Mouse (Mus musculus): ENCODE measurements at regions not wholly inside any gene's neighbourhood (a gene's known extent, or its start where the extent isn't known, plus 50 kb on each side); places are given as distances from the start of the nearest gene placed in this dataset.

GRCm38 (mm10) chr1:105900158-105900557 lies 90.0 kb upstream of the Zcchc2 start:
- no peak for DNase-seq (ENCODE audit: low spot score)
- Histone ChIP-seq H3K27ac (replicated peaks) (no peak overlapping the region), H3K4me1 (0 out of 2 replicates have a peak, but pooled peaks cover 3% of the 10 kb centered on the region), H3K4me3 (no peak overlapping the region), H3K27me3 (ENCODE audit: low read depth, poor library complexity, severe bottlenecking) (no peaks in the 10 kb centered on the region), H3K36me3 (no peaks in the 10 kb centered on the region), H3K9me3 (replicated peaks) (no peaks in the 10 kb centered on the region)
- 76% methylated on average over 5 of the region's 5 CpGs for WGBS

GRCm38 (mm10) chr1:105900920-105901319 lies 89.3 kb upstream of the Zcchc2 start:
- no peaks in the 10 kb centered on the region for H3K27me3 ChIP-seq (ENCODE audit: low read depth, poor library complexity, severe bottlenecking)
- WGBS, result 80% methylated on average over 7 of the region's 7 CpGs
- H3K4me1 ChIP-seq, result 0 out of 2 replicates have a peak, but pooled peaks cover 3% of the 10 kb centered on the region
- H3K9me3 ChIP-seq (replicated peaks), result no peaks in the 10 kb centered on the region
- no peaks in the 10 kb centered on the region for H3K36me3 ChIP-seq
- DNase-seq (ENCODE audit: low spot score), result no peak
- no peak overlapping the region for H3K4me3 ChIP-seq
- no peak overlapping the region for H3K27ac ChIP-seq (replicated peaks)

GRCm38 (mm10) chr1:105903286-105904115 lies 86.7 kb upstream of the Zcchc2 start:
- H3K9me3 ChIP-seq (replicated peaks), result no peaks in the 10 kb centered on the region
- DNase-seq (ENCODE audit: low spot score), result no peak
- WGBS, result 74% methylated on average over 8 of the region's 8 CpGs
- no peaks in the 10 kb centered on the region for H3K27me3 ChIP-seq (ENCODE audit: low read depth, poor library complexity, severe bottlenecking)
- H3K36me3 ChIP-seq, result no peaks in the 10 kb centered on the region
- H3K4me3 ChIP-seq, result no peak overlapping the region
- H3K4me1 ChIP-seq, result peaks cover 6% of the 10 kb centered on the region
- H3K27ac ChIP-seq (replicated peaks), result no peak overlapping the region

- peaks cover 8% of the 10 kb centered on the region for H3K4me1 ChIP-seq
- no peak overlapping the region for H3K27ac ChIP-seq (replicated peaks)
- H3K4me3 ChIP-seq, result no peak overlapping the region
- H3K36me3 ChIP-seq, result no peaks in the 10 kb centered on the region
- DNase-seq (ENCODE audit: low spot score), result no peak
- H3K9me3 ChIP-seq (replicated peaks), result no peaks in the 10 kb centered on the region
- no peaks in the 10 kb centered on the region for H3K27me3 ChIP-seq (ENCODE audit: low read depth, poor library complexity, severe bottlenecking)
- WGBS, result 93% methylated on average over 3 of the region's 3 CpGs
These were observed 85.5 kb upstream of the Zcchc2 start for GRCm38 (mm10) chr1:105904737-105905136.

- 85% methylated on average over 9 of the region's 9 CpGs for whole genome bisulfite sequencing
These were observed 84.3 kb upstream of the Zcchc2 start for GRCm38 (mm10) chr1:105905785-105906426.

GRCm38 (mm10) chr1:105906427-105906798 lies 83.8 kb upstream of the Zcchc2 start:
- no peak overlapping the region for H3K4me3 ChIP-seq
- H3K36me3 ChIP-seq, result no peaks in the 10 kb centered on the region
- H3K4me1 ChIP-seq, result peaks cover 11% of the 10 kb centered on the region
- no peak for DNase-seq (ENCODE audit: low spot score)
- no peaks in the 10 kb centered on the region for H3K27me3 ChIP-seq (ENCODE audit: low read depth, poor library complexity, severe bottlenecking)
- no peaks in the 10 kb centered on the region for H3K9me3 ChIP-seq (replicated peaks)
- H3K27ac ChIP-seq (replicated peaks), result no peak overlapping the region
- 85% methylated on average over 2 of the region's 2 CpGs for WGBS

More at GRCm38 (mm10) chr1:105905785-105906426, 84.3 kb upstream of the Zcchc2 start:
- Histone ChIP-seq H3K9me3 (replicated peaks) (no peaks in the 10 kb centered on the region), H3K36me3 (no peaks in the 10 kb centered on the region), H3K4me3 (no peak overlapping the region), H3K27me3 (ENCODE audit: low read depth, poor library complexity, severe bottlenecking) (no peaks in the 10 kb centered on the region), H3K27ac (replicated peaks) (no peak overlapping the region), H3K4me1 (peaks cover 6% of the 10 kb centered on the region)
- DNase-seq (ENCODE audit: low spot score), result no peak

GRCm38 (mm10) chr1:105908029-105908876 lies 82.0 kb upstream of the Zcchc2 start:
- no peak for DNase-seq (ENCODE audit: low spot score)
- H3K36me3 ChIP-seq, result no peaks in the 10 kb centered on the region
- 61% methylated on average over 15 of the region's 15 CpGs for WGBS
- peaks cover 17% of the 10 kb centered on the region for H3K4me1 ChIP-seq
- 0 out of 2 replicates have a peak overlapping the region, but pooled peaks have one; percentile 13 for H3K27ac ChIP-seq (replicated peaks)
- no peaks in the 10 kb centered on the region for H3K27me3 ChIP-seq (ENCODE audit: low read depth, poor library complexity, severe bottlenecking)
- no peak overlapping the region for H3K4me3 ChIP-seq
- H3K9me3 ChIP-seq (replicated peaks), result no peaks in the 10 kb centered on the region

- no peaks in the 10 kb centered on the region for H3K36me3 ChIP-seq
- H3K4me1 ChIP-seq, result peaks cover 17% of the 10 kb centered on the region
- WGBS, result 83% methylated on average over 4 of the region's 4 CpGs
- H3K9me3 ChIP-seq (replicated peaks), result no peaks in the 10 kb centered on the region
- no peak overlapping the region for H3K27ac ChIP-seq (replicated peaks)
- H3K27me3 ChIP-seq (ENCODE audit: low read depth, poor library complexity, severe bottlenecking), result no peaks in the 10 kb centered on the region
- DNase-seq (ENCODE audit: low spot score), result no peak
- no peak overlapping the region for H3K4me3 ChIP-seq
These were observed 81.1 kb upstream of the Zcchc2 start for GRCm38 (mm10) chr1:105909121-105909520.

GRCm38 (mm10) chr1:105911714-105912113 lies 78.5 kb upstream of the Zcchc2 start:
- H3K4me1 ChIP-seq, result peaks cover 17% of the 10 kb centered on the region
- no peaks in the 10 kb centered on the region for H3K27me3 ChIP-seq (ENCODE audit: low read depth, poor library complexity, severe bottlenecking)
- no peaks in the 10 kb centered on the region for H3K36me3 ChIP-seq
- no peak for DNase-seq (ENCODE audit: low spot score)
- H3K4me3 ChIP-seq, result no peak overlapping the region
- WGBS, result 30% methylated on average over 3 of the region's 3 CpGs
- no peaks in the 10 kb centered on the region for H3K9me3 ChIP-seq (replicated peaks)
- 0 out of 2 replicates have a peak overlapping the region, but pooled peaks have one; percentile 42 for H3K27ac ChIP-seq (replicated peaks)

- Histone ChIP-seq H3K27me3 (ENCODE audit: low read depth, poor library complexity, severe bottlenecking) (no peaks in the 10 kb centered on the region), H3K4me3 (no peak overlapping the region), H3K27ac (replicated peaks) (no peak overlapping the region), H3K9me3 (replicated peaks) (no peaks in the 10 kb centered on the region), H3K4me1 (no peaks in the 10 kb centered on the region), H3K36me3 (no peaks in the 10 kb centered on the region)
- no peak for DNase-seq (ENCODE audit: low spot score)
- WGBS, result 93% methylated on average over 4 of the region's 4 CpGs
These were observed 68.4 kb upstream of the Zcchc2 start for GRCm38 (mm10) chr1:105921842-105922241.

GRCm38 (mm10) chr1:105922586-105922985 lies 67.6 kb upstream of the Zcchc2 start:
- no peaks in the 10 kb centered on the region for H3K9me3 ChIP-seq (replicated peaks)
- DNase-seq (ENCODE audit: low spot score), result no peak
- H3K36me3 ChIP-seq, result no peaks in the 10 kb centered on the region
- H3K27ac ChIP-seq (replicated peaks), result no peak overlapping the region
- no peak overlapping the region for H3K4me3 ChIP-seq
- no peaks in the 10 kb centered on the region for H3K4me1 ChIP-seq
- H3K27me3 ChIP-seq (ENCODE audit: low read depth, poor library complexity, severe bottlenecking), result no peaks in the 10 kb centered on the region

GRCm38 (mm10) chr1:105923001-105923400 lies 67.2 kb upstream of the Zcchc2 start:
- Histone ChIP-seq H3K27ac (replicated peaks) (no peak overlapping the region), H3K4me3 (no peak overlapping the region), H3K36me3 (no peaks in the 10 kb centered on the region), H3K9me3 (replicated peaks) (no peaks in the 10 kb centered on the region), H3K4me1 (no peaks in the 10 kb centered on the region), H3K27me3 (ENCODE audit: low read depth, poor library complexity, severe bottlenecking) (no peaks in the 10 kb centered on the region)
- no peak for DNase-seq (ENCODE audit: low spot score)
- 77% methylated on average over 3 of the region's 3 CpGs for WGBS
